Mouse (Mus musculus): ENCODE results near the gene Gstp1. TPM values are rescaled to one million over a fixed set of nuclear protein-coding genes. Genes with fewer than 3 reads are reported as not detected.

The Gstp1 gene
- total and polyA plus RNA-seq, 3 experiments = 46.2 to 86.5 (median 64.2) TPM

DNA sequence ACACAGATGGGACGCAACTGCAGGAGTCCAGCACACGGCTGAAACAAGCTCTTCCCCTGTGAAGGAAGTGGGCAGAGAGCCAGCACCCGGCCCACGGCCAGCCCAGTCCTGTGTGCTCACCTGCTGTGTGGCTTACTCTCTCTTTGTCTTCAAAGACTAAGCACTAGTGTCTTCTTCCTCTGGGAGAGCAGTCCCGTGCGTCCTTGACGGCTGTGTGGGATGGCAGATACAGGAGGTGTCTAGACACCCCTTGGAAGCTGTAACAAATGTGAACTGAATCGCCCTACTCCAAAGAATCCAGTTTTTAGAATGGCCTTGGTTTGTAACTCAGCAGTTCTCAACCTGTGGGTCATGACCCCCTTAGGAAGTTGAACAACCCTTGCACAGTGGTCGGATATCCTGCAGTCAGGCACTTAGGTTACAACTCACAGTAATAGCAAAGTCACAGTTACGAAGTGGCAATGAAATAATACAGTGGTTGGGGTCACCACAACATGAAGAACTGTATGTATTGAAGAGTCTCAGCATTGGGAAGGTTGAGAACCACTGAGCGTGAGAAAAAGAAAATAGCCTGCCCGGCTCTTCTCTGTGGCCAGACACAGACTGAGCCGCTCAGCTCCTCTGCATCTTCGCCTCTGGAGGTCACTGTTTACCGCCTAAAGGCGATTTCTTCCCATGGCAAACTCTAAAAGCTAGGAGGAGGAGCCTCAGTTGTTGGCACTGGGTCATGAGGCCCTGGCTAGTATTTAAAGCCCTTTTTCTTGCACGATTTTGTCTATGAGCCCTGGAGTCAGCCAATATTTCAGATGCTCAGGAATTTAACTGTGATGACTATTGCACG is 18.8 kb downstream of the Gstp1 start:
- H3K4me3 ChIP-seq (ENCODE audit: low read depth, low read length) = no peak overlapping the region
- ATAC-seq (ENCODE audit: extremely low read depth, insufficient number of reproducible peaks, low FRiP score, poor library complexity, severe bottlenecking) (no peak), DNase-seq (ENCODE audit: low spot score) (peak; percentile 47)
- TF ChIP-seq CTCF (IDR thresholded peaks at IDR 0.05; ENCODE audit: low read depth, low read length) (peak; percentile 5; the same call in 1 of the 2 replicates), POLR2AphosphoS5 (IDR thresholded peaks at IDR 0.05; ENCODE audit: insufficient replicate concordance, low read depth, low read length) (no peak)
- no peaks in the 10 kb centered on the region for H3K9me3 ChIP-seq (replicated peaks)
- no peaks in the 10 kb centered on the region for H3K36me3 ChIP-seq (replicated peaks)
- H3K4me1 ChIP-seq (ENCODE audit: insufficient read depth, low read depth, low read length) = peaks cover 20% of the 10 kb centered on the region
- H3K27me3 ChIP-seq (ENCODE audit: insufficient read depth, low read length) = 0 out of 2 replicates have a peak, but pooled peaks cover 6% of the 10 kb centered on the region

DNA sequence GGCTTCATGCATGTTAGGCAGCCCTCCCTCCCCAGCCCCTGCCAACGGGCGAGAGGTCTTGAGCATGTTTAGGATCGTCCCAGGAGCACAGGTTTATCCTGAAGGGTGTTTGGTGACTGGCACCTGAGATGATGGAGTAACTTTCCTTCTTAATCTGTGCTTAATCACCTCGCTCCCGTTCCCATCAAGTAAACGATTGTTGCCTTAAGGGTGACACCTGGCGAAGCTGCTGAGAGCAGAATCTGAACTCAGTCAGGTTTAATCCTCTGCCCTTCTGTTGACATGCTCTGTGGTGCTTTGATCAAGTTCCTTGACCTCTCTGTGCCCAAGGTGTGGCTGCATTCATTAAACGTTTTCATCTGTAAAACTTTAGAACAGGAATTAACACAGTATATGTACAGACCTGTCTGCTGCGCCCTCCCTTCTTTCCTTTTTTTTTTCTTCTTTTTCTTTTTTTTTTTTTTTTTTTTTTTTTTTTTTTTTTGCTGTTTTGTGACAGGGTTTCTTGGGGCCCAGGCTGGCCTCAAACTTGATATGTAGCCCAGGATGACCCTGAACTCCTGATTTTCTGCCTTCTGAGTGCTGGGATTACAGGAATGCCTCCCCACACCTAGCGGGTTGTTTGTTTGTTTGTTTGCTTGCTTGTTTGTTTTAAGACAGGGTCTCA is 19.7 kb downstream of the Gstp1 start:
- ATAC-seq (ENCODE audit: extremely low read depth, insufficient number of reproducible peaks, low FRiP score, poor library complexity, severe bottlenecking) = no peak
- peaks cover 27% of the 10 kb centered on the region for H3K4me1 ChIP-seq (ENCODE audit: insufficient read depth, low read depth, low read length)
- no peak for TF ChIP-seq CTCF (IDR thresholded peaks at IDR 0.05; ENCODE audit: low read depth, low read length)
- no peak for TF ChIP-seq GATA2 (IDR thresholded peaks at IDR 0.05; ENCODE audit: borderline replicate concordance, low read depth, low read length)
- TF ChIP-seq TAL1 (conservative IDR thresholded peaks at IDR 0.05; ENCODE audit: low read depth, low read length) = no peak
- TF ChIP-seq POLR2AphosphoS5 (IDR thresholded peaks at IDR 0.05; ENCODE audit: insufficient replicate concordance, low read depth, low read length) = no peak
- no peak for TF ChIP-seq GATA1 (IDR thresholded peaks at IDR 0.05; ENCODE audit: borderline replicate concordance, low read length)

DNA sequence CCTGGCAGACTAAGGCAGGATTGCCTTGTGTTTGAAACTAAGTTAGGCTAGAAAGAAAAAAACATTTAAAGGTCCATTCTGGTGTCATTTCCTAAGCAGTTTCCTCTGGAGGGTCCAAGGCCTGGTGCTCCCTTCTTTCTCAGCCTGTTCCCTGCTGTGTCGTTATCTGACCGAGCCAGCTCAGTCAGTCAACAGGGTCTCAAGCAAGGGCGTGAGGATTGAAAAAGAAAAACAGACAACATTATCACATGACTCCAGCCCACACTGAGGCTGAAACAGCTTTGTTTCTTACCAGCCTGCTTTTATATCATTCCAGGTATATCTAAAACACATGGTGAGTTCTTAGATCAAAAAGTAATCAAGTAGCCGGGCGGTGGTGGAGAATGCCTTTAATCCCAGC is 22.1 kb downstream of the Gstp1 start:
- DNase-seq (ENCODE audit: low spot score) (no peak), ATAC-seq (ENCODE audit: extremely low read depth, insufficient number of reproducible peaks, low FRiP score, poor library complexity, severe bottlenecking) (no peak)
- H3K9me3 ChIP-seq (replicated peaks) = no peaks in the 10 kb centered on the region
- TF ChIP-seq CTCF (IDR thresholded peaks at IDR 0.05; ENCODE audit: low read depth, low read length) (no peak), TAL1 (conservative IDR thresholded peaks at IDR 0.05; ENCODE audit: low read depth, low read length) (no peak), GATA1 (IDR thresholded peaks at IDR 0.05; ENCODE audit: borderline replicate concordance, low read length) (no peak), POLR2AphosphoS5 (IDR thresholded peaks at IDR 0.05; ENCODE audit: insufficient replicate concordance, low read depth, low read length) (no peak), GATA2 (IDR thresholded peaks at IDR 0.05; ENCODE audit: borderline replicate concordance, low read depth, low read length) (no peak)
- H3K4me1 ChIP-seq (ENCODE audit: insufficient read depth, low read depth, low read length) = peaks cover 42% of the 10 kb centered on the region
- no peak overlapping the region for H3K4me3 ChIP-seq (ENCODE audit: low read depth, low read length)
- H3K27me3 ChIP-seq (ENCODE audit: insufficient read depth, low read length) = 0 out of 2 replicates have a peak, but pooled peaks cover 6% of the 10 kb centered on the region
- H3K36me3 ChIP-seq (replicated peaks) = peaks cover 7% of the 10 kb centered on the region

More for the DNA sequence above, 19.7 kb downstream of the Gstp1 start:
- no peaks in the 10 kb centered on the region for H3K36me3 ChIP-seq (replicated peaks)
- H3K27me3 ChIP-seq (ENCODE audit: insufficient read depth, low read length) = 0 out of 2 replicates have a peak, but pooled peaks cover 6% of the 10 kb centered on the region
- no peak for DNase-seq (ENCODE audit: low spot score)
- no peaks in the 10 kb centered on the region for H3K9me3 ChIP-seq (replicated peaks)
- H3K4me3 ChIP-seq (ENCODE audit: low read depth, low read length) = no peak overlapping the region

DNA sequence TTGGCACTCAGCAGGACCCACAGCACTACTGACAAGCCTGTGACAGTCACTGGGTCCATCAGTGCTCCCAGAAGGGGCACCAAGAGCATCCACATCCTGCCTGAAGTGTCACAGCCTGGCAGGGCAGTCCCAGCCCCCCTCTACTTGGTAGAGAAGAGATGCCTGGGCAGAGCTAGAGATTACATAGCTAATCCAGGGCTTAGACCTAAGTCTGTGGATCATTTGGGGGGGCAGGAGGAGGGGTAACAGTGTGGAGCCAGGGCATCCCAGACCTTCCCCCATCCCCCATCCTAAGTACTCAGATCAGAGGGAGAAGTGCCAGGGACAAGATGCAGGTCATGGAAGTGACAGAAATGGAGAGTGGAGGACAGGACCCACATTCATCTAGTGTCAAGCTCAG is 23.0 kb downstream of the Gstp1 start:
- H3K36me3 ChIP-seq (replicated peaks) = peaks cover 15% of the 10 kb centered on the region
- no peak for ATAC-seq (ENCODE audit: extremely low read depth, insufficient number of reproducible peaks, low FRiP score, poor library complexity, severe bottlenecking)
- no peak for DNase-seq (ENCODE audit: low spot score)
- TF ChIP-seq CTCF (IDR thresholded peaks at IDR 0.05; ENCODE audit: low read depth, low read length) (no peak), POLR2AphosphoS5 (IDR thresholded peaks at IDR 0.05; ENCODE audit: insufficient replicate concordance, low read depth, low read length) (no peak), TAL1 (conservative IDR thresholded peaks at IDR 0.05; ENCODE audit: low read depth, low read length) (no peak), GATA1 (IDR thresholded peaks at IDR 0.05; ENCODE audit: borderline replicate concordance, low read length) (no peak), GATA2 (IDR thresholded peaks at IDR 0.05; ENCODE audit: borderline replicate concordance, low read depth, low read length) (no peak)
- no peaks in the 10 kb centered on the region for H3K9me3 ChIP-seq (replicated peaks)
- no peak overlapping the region for H3K4me3 ChIP-seq (ENCODE audit: low read depth, low read length)
- 0 out of 2 replicates have a peak, but pooled peaks cover 4% of the 10 kb centered on the region for H3K27me3 ChIP-seq (ENCODE audit: insufficient read depth, low read length)
- peaks cover 48% of the 10 kb centered on the region for H3K4me1 ChIP-seq (ENCODE audit: insufficient read depth, low read depth, low read length)

DNA sequence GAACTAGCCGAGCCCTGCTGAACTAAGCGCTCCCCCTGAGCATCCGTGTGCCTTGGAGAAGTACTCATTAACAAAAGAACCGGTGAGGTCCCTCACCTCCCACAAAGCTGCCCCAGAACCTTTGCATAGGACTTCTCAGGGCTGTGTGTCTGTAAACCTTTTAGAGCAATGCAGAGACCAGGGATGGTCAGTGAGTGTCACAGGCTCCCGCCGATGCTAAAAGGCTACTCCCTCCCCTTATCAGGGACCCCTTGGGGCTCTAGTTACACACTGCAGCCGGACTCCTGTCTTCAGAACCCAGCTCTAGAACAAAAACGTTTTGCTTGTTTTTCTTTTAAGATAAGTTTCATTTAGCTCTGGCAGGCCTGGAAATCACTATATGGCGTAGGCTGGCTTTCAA is 24.7 kb downstream of the Gstp1 start:
- no peak for ATAC-seq (ENCODE audit: extremely low read depth, insufficient number of reproducible peaks, low FRiP score, poor library complexity, severe bottlenecking)

DNA sequence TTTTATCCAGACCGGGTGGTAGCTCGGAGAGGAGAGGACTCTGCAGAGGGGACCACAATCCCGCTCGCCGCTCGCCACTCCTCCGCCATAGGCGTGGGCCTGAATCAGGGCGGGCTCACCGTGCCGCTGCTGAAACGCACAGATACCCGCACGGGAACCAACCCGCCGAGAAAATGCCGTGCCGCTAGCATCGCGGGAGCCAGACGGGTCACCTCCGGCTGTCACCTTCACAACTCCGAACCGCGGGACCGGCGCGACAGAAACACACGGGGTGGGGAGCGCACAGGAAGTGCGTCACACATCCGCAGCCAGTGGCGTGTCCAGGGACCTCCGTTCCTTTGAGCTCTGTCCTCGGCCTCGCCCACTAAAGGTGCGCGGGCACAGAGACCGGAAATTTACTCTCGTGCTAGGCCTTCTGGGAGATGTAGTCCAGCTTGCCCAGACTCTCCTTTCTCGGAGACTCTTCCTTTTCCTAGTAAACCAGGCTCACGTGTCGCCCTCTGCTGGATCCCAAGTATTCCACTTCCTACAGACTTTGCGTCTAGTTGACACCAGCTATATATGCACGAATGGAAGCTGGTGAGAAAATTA is 25.3 kb downstream of the Gstp1 start, which contains the start of gene Ndufv1:
Ndufv1 (minus strand) TSS at position 375 of the 591 bp plus-strand sequence.
- Histone ChIP-seq H3K36me3 (replicated peaks) (peaks cover 37% of the 10 kb centered on the region), H3K9me3 (replicated peaks) (no peaks in the 10 kb centered on the region), H3K4me3 (ENCODE audit: low read depth, low read length) (peak within 1 kb of the TSS; percentile 81), H3K4me1 (ENCODE audit: insufficient read depth, low read depth, low read length) (peaks cover 45% of the 10 kb centered on the region), H3K27me3 (ENCODE audit: insufficient read depth, low read length) (no peaks in the 10 kb centered on the region)
- peak; percentile 99 for ATAC-seq (ENCODE audit: extremely low read depth, insufficient number of reproducible peaks, low FRiP score, poor library complexity, severe bottlenecking)
- peak; percentile 95 for DNase-seq (ENCODE audit: low spot score)
- TF ChIP-seq GATA1 (IDR thresholded peaks at IDR 0.05; ENCODE audit: borderline replicate concordance, low read length) (no peak), CTCF (IDR thresholded peaks at IDR 0.05; ENCODE audit: low read depth, low read length) (peak; percentile 48; the same call in 1 of the 2 replicates)

More for the DNA sequence above, 24.7 kb downstream of the Gstp1 start:
- peaks cover 32% of the 10 kb centered on the region for H3K36me3 ChIP-seq (replicated peaks)
- peaks cover 45% of the 10 kb centered on the region for H3K4me1 ChIP-seq (ENCODE audit: insufficient read depth, low read depth, low read length)
- peak; percentile 27 for DNase-seq (ENCODE audit: low spot score)
- H3K27me3 ChIP-seq (ENCODE audit: insufficient read depth, low read length) = no peaks in the 10 kb centered on the region
- H3K9me3 ChIP-seq (replicated peaks) = no peaks in the 10 kb centered on the region
- peak overlapping the region; percentile 81 for H3K4me3 ChIP-seq (ENCODE audit: low read depth, low read length)
- TF ChIP-seq CTCF (IDR thresholded peaks at IDR 0.05; ENCODE audit: low read depth, low read length) (no peak), GATA1 (IDR thresholded peaks at IDR 0.05; ENCODE audit: borderline replicate concordance, low read length) (no peak), TAL1 (conservative IDR thresholded peaks at IDR 0.05; ENCODE audit: low read depth, low read length) (no peak), GATA2 (IDR thresholded peaks at IDR 0.05; ENCODE audit: borderline replicate concordance, low read depth, low read length) (no peak), POLR2AphosphoS5 (IDR thresholded peaks at IDR 0.05; ENCODE audit: insufficient replicate concordance, low read depth, low read length) (no peak)
